Mouse (Mus musculus) retina, embryonic 14.5 days (tissue): ENCODE measurements at regions not wholly inside any gene's neighbourhood (a gene's known extent, or its start where the extent isn't known, plus 50 kb on each side); places are given as distances from the start of the nearest gene placed in this dataset.

Source experiments
- DNase-seq: peaks from one replicate; pipeline ENCODE4 v3.0.0-alpha.2; 2015; ENCODE audit warnings: low spot score

DNA sequence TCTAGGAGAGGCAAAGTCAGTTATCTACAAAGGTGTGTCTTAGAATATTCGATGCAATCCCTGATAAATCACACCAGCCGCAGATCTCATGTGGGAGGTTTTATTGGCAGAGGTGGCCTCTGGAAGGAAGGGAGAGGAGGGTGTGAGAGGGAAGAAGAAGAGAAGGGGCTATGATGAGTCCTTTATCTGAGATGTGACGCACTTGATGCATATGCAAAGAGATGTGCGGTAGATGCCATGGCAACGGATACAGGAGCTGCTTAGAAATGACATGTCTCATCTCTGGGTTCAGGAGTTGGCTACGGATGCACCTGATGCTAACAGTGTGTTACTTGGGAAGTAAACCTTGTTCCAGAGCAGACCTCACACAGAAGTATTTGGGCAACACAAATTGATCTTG lies 718.6 kb upstream of the Gm21961 start:
- DNase-seq, result no peak

- DNase-seq, result no peak
These were observed 716.6 kb upstream of the Gm21961 start for GRCm38 (mm10) chr15:65731308-65731707.

DNA sequence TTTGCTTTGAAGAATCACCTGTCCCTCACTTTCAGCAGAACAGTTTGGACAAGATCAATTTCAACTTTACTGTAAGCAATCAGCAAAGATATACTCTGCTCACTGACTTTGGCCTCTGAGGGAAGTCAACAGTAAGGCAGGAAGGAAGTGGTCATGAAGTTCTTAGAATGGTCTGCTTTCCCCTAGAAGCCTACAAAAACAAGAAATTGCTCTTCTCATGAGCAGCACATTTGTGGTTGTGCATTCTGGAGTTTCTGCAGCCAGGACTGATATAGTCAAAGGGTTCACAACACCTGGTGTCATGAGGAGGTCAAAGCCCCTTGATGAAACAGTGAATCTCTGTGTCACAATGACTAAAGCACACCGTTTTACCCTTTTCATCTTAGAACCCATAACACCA lies 712.4 kb upstream of the Gm21961 start:
- no peak for DNase-seq

GRCm38 (mm10) chr15:65726271-65726670 lies 711.6 kb upstream of the Gm21961 start:
- no peak for DNase-seq

GRCm38 (mm10) chr15:65703559-65703958 lies 688.9 kb upstream of the Gm21961 start:
- peak; percentile 43 for DNase-seq

DNA sequence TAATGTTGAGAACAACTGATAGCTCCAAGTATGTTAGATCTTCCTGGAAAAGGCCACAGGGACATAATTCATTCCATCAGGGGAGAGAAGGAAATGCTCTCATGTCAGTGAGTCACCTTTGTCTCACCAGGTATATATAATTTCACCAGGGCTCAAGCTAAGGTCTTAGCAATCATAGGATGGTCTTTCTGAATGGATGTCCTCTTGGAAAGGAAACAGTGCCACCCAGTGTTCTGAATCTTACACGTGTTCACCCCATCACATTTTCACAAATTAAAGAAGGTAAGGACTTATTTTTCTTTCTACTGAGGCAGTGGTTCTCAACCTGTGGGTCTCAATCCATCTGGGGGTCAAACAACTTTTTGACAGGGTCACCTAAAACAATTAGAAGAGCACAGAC lies 686.8 kb upstream of the Gm21961 start:
- DNase-seq, result peak; percentile 53

DNA sequence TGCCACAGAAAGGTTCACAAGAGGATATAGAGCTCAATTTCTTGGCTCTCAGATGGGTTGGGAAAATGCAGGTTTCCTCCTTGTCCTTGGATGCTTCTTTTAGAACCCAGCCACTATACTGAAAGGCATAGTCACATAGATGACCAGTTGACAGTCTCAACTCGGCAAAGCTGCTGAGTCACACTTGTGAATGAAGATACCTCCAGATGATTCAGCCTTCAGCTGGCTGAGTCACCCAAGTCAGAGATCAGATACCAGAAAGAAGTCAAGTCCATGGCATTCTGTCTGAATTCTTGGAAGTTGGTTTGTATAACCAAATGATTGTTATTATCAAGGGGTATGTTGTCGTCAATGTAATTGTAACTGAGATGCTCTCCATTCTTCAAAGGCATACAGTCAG lies 683.9 kb upstream of the Gm21961 start:
- DNase-seq, result no peak
